Mouse (Mus musculus): ENCODE measurements around the gene Nlrp10.

Nlrp10 gene

GRCm38 (mm10) chr7:108884906-108885305 lies 45.1 kb downstream of the Nlrp10 start, which contains the start of gene Olfr518:
TSS of gene Olfr518 (minus strand) at chr7:108885006.
- no peak for DNase-seq

DNA sequence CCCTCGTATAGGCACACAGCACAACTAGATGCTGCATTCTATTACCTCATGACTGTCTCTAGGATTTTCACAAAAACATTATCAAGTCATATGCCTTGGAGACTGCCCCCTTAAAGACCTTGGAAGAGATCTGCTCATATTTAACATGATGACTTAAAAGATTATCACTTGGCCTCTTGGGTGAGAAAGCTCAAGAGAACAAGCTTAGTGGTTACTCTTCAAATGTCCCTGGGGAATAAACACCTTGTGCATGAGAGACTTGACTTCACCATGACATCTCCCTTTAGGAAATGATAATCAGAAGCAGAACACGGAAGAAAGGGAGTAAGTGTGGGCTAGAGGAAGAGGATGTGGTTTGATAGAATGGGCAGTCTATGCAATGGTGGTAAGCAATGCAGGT lies 57.7 kb downstream of the Nlrp10 start, which contains the start of gene Olfr517:
TSS of gene Olfr517 (minus strand) at position 101 of the 400 bp plus-strand sequence.
- no peak for DNase-seq

All from thymus, postnatal 14 days (tissue).